8 mouse cellular contexts compared by ENCODE assay signal in the genomic region with DNA sequence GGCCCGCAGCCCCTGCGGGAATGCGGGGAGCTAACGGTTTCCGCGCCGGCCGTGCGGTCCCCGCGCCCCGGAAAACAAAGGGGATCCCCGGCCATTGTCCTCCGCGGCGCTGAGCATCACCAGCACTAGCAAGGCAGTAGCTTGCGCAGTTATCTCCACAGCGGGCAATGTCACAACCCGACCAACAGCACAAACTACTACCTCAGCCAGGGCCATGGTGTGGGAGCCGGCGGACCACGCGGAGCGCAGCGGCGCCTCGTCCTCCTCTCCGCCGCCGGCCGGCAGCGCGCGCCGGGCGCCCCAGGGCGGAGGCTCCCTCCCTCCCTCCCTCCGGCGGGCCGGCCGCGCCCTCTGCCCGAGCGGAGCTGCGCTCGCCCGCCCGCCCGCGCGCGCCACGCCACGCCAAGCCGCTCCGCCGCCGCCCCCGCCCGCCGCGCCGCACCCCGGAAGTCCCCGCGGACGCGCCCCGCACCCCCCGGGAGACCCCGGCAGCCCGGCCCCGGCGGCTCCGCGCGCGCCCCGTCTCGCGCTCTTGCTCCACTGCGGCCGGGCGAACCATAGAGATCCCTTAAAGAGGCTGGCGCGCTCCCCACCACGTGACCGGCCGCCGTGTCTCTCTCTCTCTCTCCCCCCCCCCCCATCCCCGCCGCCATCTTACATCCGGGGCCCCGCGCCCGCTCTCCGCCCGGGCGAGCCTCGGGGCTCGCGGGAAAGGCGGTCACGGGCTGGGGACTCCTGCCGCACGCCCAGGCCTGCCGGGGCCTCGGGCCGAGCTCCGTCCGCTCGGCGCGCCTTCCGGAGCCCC.
DNase-seq lines count a peak whose midpoint lies in the region; ATAC-seq lines count a peak whose summit lies in the region.

No protein-coding gene starts in this region.

- peaks cover 12% of the 10 kb centered on the region for H3K4me1 ChIP-seq in intestine, embryonic 15.5 days (replicated peaks)
- peaks cover 36% of the 10 kb centered on the region for H3K4me1 ChIP-seq in midbrain, embryonic 10.5 days

- H3K4me2 ChIP-seq in intestine, embryonic 15.5 days (replicated peaks): peak overlapping the region; percentile 54

- no peaks in the 10 kb centered on the region for H3K27me3 ChIP-seq in intestine, embryonic 15.5 days (replicated peaks)
- H3K27me3 ChIP-seq in midbrain, embryonic 10.5 days (ENCODE audit: low read depth, poor library complexity, severe bottlenecking): no peaks in the 10 kb centered on the region

- no peaks in the 10 kb centered on the region for H3K9me3 ChIP-seq in intestine, embryonic 15.5 days
- no peaks in the 10 kb centered on the region; the same call in 1 of the 2 replicates for H3K9me3 ChIP-seq in midbrain, embryonic 10.5 days (replicated peaks)

- peaks cover under 1% of the 10 kb centered on the region; the same call in 1 of the 2 replicates for H3K36me3 ChIP-seq in intestine, embryonic 15.5 days
- peaks cover 31% of the 10 kb centered on the region for H3K36me3 ChIP-seq in midbrain, embryonic 10.5 days

- peak; percentile 94 for ATAC-seq in intestine, embryonic 15.5 days

- DNase-seq in adrenal gland, adult 2 months: peak; percentile 90
- DNase-seq in embryo, embryonic 10.5 days (ENCODE audit: low spot score): peak; percentile 87
- peak; percentile 86 for DNase-seq in gastrocnemius, postnatal 25 days
- DNase-seq in left cerebral cortex, postnatal 4 days: peak; percentile 91
- peak; percentile 91 for DNase-seq in midbrain, embryonic 10.5 days (ENCODE audit: low spot score)
- DNase-seq in right cerebral cortex, postnatal 25 days: peak; percentile 77
- DNase-seq in urinary bladder, postnatal 36 days (ENCODE audit: low spot score in 2 of 2): peak; percentile 69 to 77

- intact Hi-C loops in left cerebral cortex, postnatal 4 days (cut with DNase I): loop anchor here (5.0 to 10.0 kb wide), 3 partner anchors 71 to 178 kb away; no protein-coding TSS in a partner anchor

- WGBS in intestine, embryonic 15.5 days: under 1% methylated on average over 55 of the region's 115 CpGs
- whole genome bisulfite sequencing in midbrain, embryonic 10.5 days: 1% methylated on average over 78 of the region's 115 CpGs

- H3K9ac ChIP-seq in intestine, embryonic 15.5 days: peak overlapping the region; percentile 98

- peak overlapping the region; percentile 99 for H3K27ac ChIP-seq in intestine, embryonic 15.5 days
- peak overlapping the region; percentile 100 for H3K27ac ChIP-seq in midbrain, embryonic 10.5 days (replicated peaks)

- H3K4me3 ChIP-seq in intestine, embryonic 15.5 days (replicated peaks): peak overlapping the region; percentile 94
- peak overlapping the region; percentile 91 for H3K4me3 ChIP-seq in midbrain, embryonic 10.5 days

Comparison
In these comparisons a context has a peak if more than half of its experiments do, and no peak if none do; other contexts are left out.
1. Peak in every context shown above with its lines: DNase-seq, ATAC-seq, H3K4me3 ChIP-seq and H3K27ac ChIP-seq.